Mouse (Mus musculus): ENCODE data around the gene Pla1a.
"Not testable (repeated sequence)": the region's sequence is repeated elsewhere in the genome, so short reads cannot be mapped to it uniquely, and the experiment has no call there.

Gene Pla1a

GRCm38 (mm10) chr16:38432498-38433425 lies at the start of gene Pla1a:
Gene Pla1a (minus strand): TSS chr16:38433145.
- DNase-seq (ENCODE audit: extremely low spot score, low spot score), result no peak

- no peak for DNase-seq (ENCODE audit: extremely low spot score, low spot score)
Measured at GRCm38 (mm10) chr16:38481327-38481726, 48.4 kb upstream of the Pla1a start.

GRCm38 (mm10) chr16:38478296-38478695 lies 45.4 kb upstream of the Pla1a start:
- DNase-seq (ENCODE audit: extremely low spot score, low spot score), result no peak

- DNase-seq (ENCODE audit: extremely low spot score, low spot score), result not testable (repeated sequence)
Measured at GRCm38 (mm10) chr16:38477241-38477608, 44.3 kb upstream of the Pla1a start.

- peak; percentile 65 for DNase-seq (ENCODE audit: extremely low spot score, low spot score)
Measured at GRCm38 (mm10) chr16:38476312-38477240, 43.6 kb upstream of the Pla1a start.

- DNase-seq (ENCODE audit: extremely low spot score, low spot score), result no peak
Measured at GRCm38 (mm10) chr16:38475681-38476311, 42.9 kb upstream of the Pla1a start.

- no peak for DNase-seq (ENCODE audit: extremely low spot score, low spot score)
Measured at GRCm38 (mm10) chr16:38474677-38475286, 41.8 kb upstream of the Pla1a start.

GRCm38 (mm10) chr16:38473661-38474060 lies 40.7 kb upstream of the Pla1a start:
- no peak for DNase-seq (ENCODE audit: extremely low spot score, low spot score)

- DNase-seq (ENCODE audit: extremely low spot score, low spot score), result no peak
Measured at GRCm38 (mm10) chr16:38472507-38472873, 39.5 kb upstream of the Pla1a start.

- DNase-seq (ENCODE audit: extremely low spot score, low spot score), result peak; percentile 28
Measured at GRCm38 (mm10) chr16:38471697-38472506, 39.0 kb upstream of the Pla1a start.

- no peak for DNase-seq (ENCODE audit: extremely low spot score, low spot score)
Measured at GRCm38 (mm10) chr16:38469437-38469836, 36.5 kb upstream of the Pla1a start.

- DNase-seq (ENCODE audit: extremely low spot score, low spot score), result no peak
Measured at GRCm38 (mm10) chr16:38468706-38469018, 35.7 kb upstream of the Pla1a start.

GRCm38 (mm10) chr16:38467917-38468705 lies 35.2 kb upstream of the Pla1a start:
- no peak for DNase-seq (ENCODE audit: extremely low spot score, low spot score)

GRCm38 (mm10) chr16:38467091-38467916 lies 34.4 kb upstream of the Pla1a start:
- no peak for DNase-seq (ENCODE audit: extremely low spot score, low spot score)

- DNase-seq (ENCODE audit: extremely low spot score, low spot score), result no peak
Measured at GRCm38 (mm10) chr16:38466089-38466488, 33.1 kb upstream of the Pla1a start.

GRCm38 (mm10) chr16:38463305-38463704 lies 30.4 kb upstream of the Pla1a start:
- no peak for DNase-seq (ENCODE audit: extremely low spot score, low spot score)

GRCm38 (mm10) chr16:38462161-38462560 lies 29.2 kb upstream of the Pla1a start:
- no peak for DNase-seq (ENCODE audit: extremely low spot score, low spot score)

- no peak for DNase-seq (ENCODE audit: extremely low spot score, low spot score)
Measured at GRCm38 (mm10) chr16:38461749-38462148, 28.8 kb upstream of the Pla1a start.

GRCm38 (mm10) chr16:38459990-38460389 lies 27.0 kb upstream of the Pla1a start:
- no peak for DNase-seq (ENCODE audit: extremely low spot score, low spot score)
